Mouse (Mus musculus) intestine, embryonic 15.5 days (tissue): ENCODE measurements around the gene Dynlt1f. TPM values are rescaled to one million over a fixed set of nuclear protein-coding genes. Genes with fewer than 3 reads are reported as not detected.
"Not testable (repeated sequence)": the region's sequence is repeated elsewhere in the genome, so short reads cannot be mapped to it uniquely, and the experiment has no call there.

Experiments
- ATAC-seq: fragments of 200-750 bp; cut with Nextera tagmentation; 2 replicates; pipeline ENCODE4 v1.8.0; 2017; ENCODE audit warnings: moderate TSS enrichment, moderate library complexity
- H3K27ac ChIP-seq: fragments of 300-500 bp; sonication (generic); 2 replicates; pipeline ENCODE4 v1.5.1; 2015; ENCODE audit warnings: mild to moderate bottlenecking, inconsistent platforms
- H3K27me3 ChIP-seq: fragments of 300-500 bp; sonication (generic); replicated peaks from 2 replicates; pipeline ENCODE4 v1.6.1; 2015; ENCODE audit warnings: inconsistent platforms
- H3K36me3 ChIP-seq: fragments of 300-500 bp; sonication (generic); 2 replicates; pipeline ENCODE4 v1.6.1; 2015; ENCODE audit warnings: inconsistent platforms
- H3K4me1 ChIP-seq: fragments of 300-500 bp; sonication (generic); replicated peaks from 2 replicates; pipeline ENCODE4 v1.6.1; 2015; ENCODE audit warnings: inconsistent platforms
- H3K4me2 ChIP-seq: fragments of 300-500 bp; sonication (generic); replicated peaks from 2 replicates; pipeline ENCODE4 v1.6.1; 2015; ENCODE audit warnings: mild to moderate bottlenecking, inconsistent platforms
- H3K4me3 ChIP-seq: fragments of 300-500 bp; sonication (generic); replicated peaks from 2 replicates; pipeline ENCODE4 v1.5.1; 2015; ENCODE audit warnings: inconsistent platforms
- H3K9ac ChIP-seq: fragments of 300-500 bp; sonication (generic); 2 replicates; pipeline ENCODE4 v1.6.1; 2015; ENCODE audit warnings: inconsistent platforms
- H3K9me3 ChIP-seq: fragments of 300-500 bp; sonication (generic); 2 replicates; pipeline ENCODE4 v1.6.1; 2016; ENCODE audit warnings: inconsistent platforms
- WGBS: fragments of 180-500 bp; shearing (Covaris S2); methylation state at CpG from one replicate; pipeline ENCODE4 v1.1.7; 2015; 5-methylcytosine and 5-hydroxymethylcytosine counted together
- polyA plus RNA-seq: library from polyadenylated mRNA; unstranded; fragments of >200 nt; fragmentation: Nextera tagmentation; extraction: Ambion mirVana; gene quantifications from 2 replicates; pipeline ENCODE4 v1.2.1, GENCODE M21; 2015

Dynlt1f gene
- polyA plus RNA-seq: 254 and 273 TPM in 2 replicates

- H3K9me3 ChIP-seq, H3K4me1 ChIP-seq, H3K27me3 ChIP-seq, H3K36me3 ChIP-seq: not testable (repeated sequence)
- peak within 1 kb of the TSS; percentile 50 for H3K9ac ChIP-seq
- 0 out of 2 replicates have a peak within 1 kb of the TSS, but pooled peaks have one; percentile 22 for H3K27ac ChIP-seq
- WGBS: 3% methylated on average over 25 of the region's 33 CpGs
- peak within 1 kb of the TSS; percentile 52 for H3K4me2 ChIP-seq
- H3K4me3 ChIP-seq: peak within 1 kb of the TSS; percentile 53
- ATAC-seq: peak; percentile 97
Measured at GRCm38 (mm10) chr17:6655567-6656281, at the start of gene Dynlt1f. Gene Dynlt1f (minus strand): TSS chr17:6655900.

- H3K9me3 ChIP-seq, H3K36me3 ChIP-seq, H3K27ac ChIP-seq, H3K27me3 ChIP-seq, H3K4me1 ChIP-seq, H3K4me2 ChIP-seq, ATAC-seq, H3K9ac ChIP-seq, H3K4me3 ChIP-seq: not testable (repeated sequence)
- WGBS: 65% methylated on average over 8 of the region's 9 CpGs
Measured at GRCm38 (mm10) chr17:6703381-6704270, 47.9 kb upstream of the Dynlt1f start.

- 57% methylated on average over 2 of the region's 8 CpGs for WGBS
- H3K27ac ChIP-seq: not testable (repeated sequence)
Measured at GRCm38 (mm10) chr17:6702625-6703221, 47.0 kb upstream of the Dynlt1f start.

GRCm38 (mm10) chr17:6700077-6700476 lies 44.4 kb upstream of the Dynlt1f start:
- H3K27ac ChIP-seq, ATAC-seq, H3K4me1 ChIP-seq, H3K4me2 ChIP-seq, H3K36me3 ChIP-seq, H3K9ac ChIP-seq, H3K9me3 ChIP-seq, H3K4me3 ChIP-seq, H3K27me3 ChIP-seq: not testable (repeated sequence)
- 81% methylated on average over 5 of the region's 7 CpGs for WGBS

More at GRCm38 (mm10) chr17:6702625-6703221, 47.0 kb upstream of the Dynlt1f start:
- H3K36me3 ChIP-seq, H3K4me1 ChIP-seq, H3K4me3 ChIP-seq, H3K9ac ChIP-seq, H3K27me3 ChIP-seq, H3K4me2 ChIP-seq, ATAC-seq, H3K9me3 ChIP-seq: not testable (repeated sequence)

GRCm38 (mm10) chr17:6699502-6699901 lies 43.8 kb upstream of the Dynlt1f start:
- H3K27me3 ChIP-seq, H3K9ac ChIP-seq, H3K27ac ChIP-seq, H3K4me2 ChIP-seq, ATAC-seq, H3K36me3 ChIP-seq, H3K4me1 ChIP-seq, H3K4me3 ChIP-seq, H3K9me3 ChIP-seq: not testable (repeated sequence)
- WGBS: 76% methylated on average over 9 of the region's 9 CpGs

- H3K4me1 ChIP-seq, H3K27ac ChIP-seq, H3K4me3 ChIP-seq, H3K9ac ChIP-seq, H3K27me3 ChIP-seq, H3K36me3 ChIP-seq, H3K9me3 ChIP-seq, H3K4me2 ChIP-seq: not testable (repeated sequence)
- 44% methylated on average over 3 of the region's 4 CpGs for WGBS
- ATAC-seq: peak; percentile 83
Measured at GRCm38 (mm10) chr17:6697224-6697775, 41.6 kb upstream of the Dynlt1f start.

GRCm38 (mm10) chr17:6696521-6696920 lies 40.8 kb upstream of the Dynlt1f start:
- not testable (repeated sequence) for H3K9me3 ChIP-seq, H3K27ac ChIP-seq, H3K9ac ChIP-seq, H3K4me3 ChIP-seq, H3K4me1 ChIP-seq, H3K4me2 ChIP-seq, H3K27me3 ChIP-seq, H3K36me3 ChIP-seq
- 57% methylated on average over 8 of the region's 8 CpGs for WGBS
- 0 out of 2 replicates have a peak, but pooled peaks have one; percentile 26 for ATAC-seq

- H3K36me3 ChIP-seq, H3K27ac ChIP-seq, H3K9me3 ChIP-seq, ATAC-seq, H3K4me1 ChIP-seq, H3K27me3 ChIP-seq, H3K9ac ChIP-seq, H3K4me3 ChIP-seq, H3K4me2 ChIP-seq: not testable (repeated sequence)
- 82% methylated on average over 9 of the region's 9 CpGs for WGBS
Measured at GRCm38 (mm10) chr17:6695712-6696111, 40.0 kb upstream of the Dynlt1f start.

- H3K27ac ChIP-seq, H3K36me3 ChIP-seq, H3K9me3 ChIP-seq, H3K9ac ChIP-seq, H3K4me1 ChIP-seq, H3K4me2 ChIP-seq, H3K4me3 ChIP-seq, ATAC-seq, H3K27me3 ChIP-seq: not testable (repeated sequence)
- 7% methylated on average over 2 of the region's 2 CpGs for WGBS
Measured at GRCm38 (mm10) chr17:6691596-6691995, 35.9 kb upstream of the Dynlt1f start.

GRCm38 (mm10) chr17:6689344-6689743 lies 33.6 kb upstream of the Dynlt1f start:
- not testable (repeated sequence) for H3K27me3 ChIP-seq, H3K9ac ChIP-seq, H3K9me3 ChIP-seq, H3K36me3 ChIP-seq, H3K4me3 ChIP-seq, H3K27ac ChIP-seq, H3K4me1 ChIP-seq, H3K4me2 ChIP-seq, ATAC-seq
- 85% methylated on average over 3 of the region's 4 CpGs for WGBS

GRCm38 (mm10) chr17:6686299-6686971 lies 30.7 kb upstream of the Dynlt1f start:
- 94% methylated on average over 3 of the region's 4 CpGs for WGBS
- H3K4me2 ChIP-seq: not testable (repeated sequence)

More at GRCm38 (mm10) chr17:6686299-6686971, 30.7 kb upstream of the Dynlt1f start:
- H3K27me3 ChIP-seq, H3K9ac ChIP-seq, H3K27ac ChIP-seq, H3K9me3 ChIP-seq, H3K36me3 ChIP-seq, ATAC-seq, H3K4me1 ChIP-seq, H3K4me3 ChIP-seq: not testable (repeated sequence)
